Mouse (Mus musculus) neural tube, embryonic 14.5 days (tissue): ENCODE measurements at regions not wholly inside any gene's neighbourhood (a gene's known extent, or its start where the extent isn't known, plus 50 kb on each side); places are given as distances from the start of the nearest gene placed in this dataset.

Experiments used
- ATAC-seq: fragments of 200-750 bp; cut with Nextera tagmentation; 2 replicates; pipeline ENCODE4 v1.8.0; 2017; ENCODE audit warnings: low read depth, mild to moderate bottlenecking, moderate TSS enrichment, moderate library complexity
- H3K27ac ChIP-seq: fragments of 300-500 bp; sonication (generic); 2 replicates; pipeline ENCODE4 v1.5.1; 2014; ENCODE audit warnings: low read depth, mild to moderate bottlenecking, control low read depth, low read length, moderate library complexity, mixed read lengths
- H3K27me3 ChIP-seq: fragments of 300-500 bp; sonication (generic); 2 replicates; pipeline ENCODE4 v1.6.1; 2014; ENCODE audit warnings: low read length; ENCODE audit not compliant: control insufficient read depth, insufficient read depth
- H3K36me3 ChIP-seq: fragments of 300-500 bp; sonication (generic); 2 replicates; pipeline ENCODE4 v1.6.1; 2014; ENCODE audit warnings: low read length, mixed read lengths; ENCODE audit not compliant: control insufficient read depth, insufficient read depth
- H3K4me1 ChIP-seq: fragments of 300-500 bp; sonication (generic); 2 replicates; pipeline ENCODE4 v1.6.1; 2014; ENCODE audit warnings: low read length; ENCODE audit not compliant: control insufficient read depth, insufficient read depth
- H3K4me2 ChIP-seq: fragments of 300-500 bp; sonication (generic); 2 replicates; pipeline ENCODE4 v1.6.1; 2014; ENCODE audit warnings: mild to moderate bottlenecking, low read depth, low read length, control low read depth
- H3K4me3 ChIP-seq: fragments of 300-500 bp; sonication (generic); 2 replicates; pipeline ENCODE4 v1.5.1; 2014; ENCODE audit warnings: low read depth, low read length, control low read depth, mixed read lengths
- H3K9ac ChIP-seq: fragments of 300-500 bp; sonication (generic); replicated peaks from 2 replicates; pipeline ENCODE4 v1.6.1; 2014; ENCODE audit warnings: low read depth, mild to moderate bottlenecking, control low read depth, low read length, mixed read lengths
- H3K9me3 ChIP-seq: fragments of 300-500 bp; sonication (generic); 2 replicates; pipeline ENCODE4 v1.6.1; 2016; ENCODE audit warnings: low read length; ENCODE audit not compliant: control insufficient read depth
- WGBS: fragments of 180-500 bp; shearing (Covaris S2); extraction: QIAGEN DNeasy Blood & Tissue Kit; methylation state at CpG from one replicate; pipeline ENCODE4 v1.1.7; 2014; 5-methylcytosine and 5-hydroxymethylcytosine counted together

DNA sequence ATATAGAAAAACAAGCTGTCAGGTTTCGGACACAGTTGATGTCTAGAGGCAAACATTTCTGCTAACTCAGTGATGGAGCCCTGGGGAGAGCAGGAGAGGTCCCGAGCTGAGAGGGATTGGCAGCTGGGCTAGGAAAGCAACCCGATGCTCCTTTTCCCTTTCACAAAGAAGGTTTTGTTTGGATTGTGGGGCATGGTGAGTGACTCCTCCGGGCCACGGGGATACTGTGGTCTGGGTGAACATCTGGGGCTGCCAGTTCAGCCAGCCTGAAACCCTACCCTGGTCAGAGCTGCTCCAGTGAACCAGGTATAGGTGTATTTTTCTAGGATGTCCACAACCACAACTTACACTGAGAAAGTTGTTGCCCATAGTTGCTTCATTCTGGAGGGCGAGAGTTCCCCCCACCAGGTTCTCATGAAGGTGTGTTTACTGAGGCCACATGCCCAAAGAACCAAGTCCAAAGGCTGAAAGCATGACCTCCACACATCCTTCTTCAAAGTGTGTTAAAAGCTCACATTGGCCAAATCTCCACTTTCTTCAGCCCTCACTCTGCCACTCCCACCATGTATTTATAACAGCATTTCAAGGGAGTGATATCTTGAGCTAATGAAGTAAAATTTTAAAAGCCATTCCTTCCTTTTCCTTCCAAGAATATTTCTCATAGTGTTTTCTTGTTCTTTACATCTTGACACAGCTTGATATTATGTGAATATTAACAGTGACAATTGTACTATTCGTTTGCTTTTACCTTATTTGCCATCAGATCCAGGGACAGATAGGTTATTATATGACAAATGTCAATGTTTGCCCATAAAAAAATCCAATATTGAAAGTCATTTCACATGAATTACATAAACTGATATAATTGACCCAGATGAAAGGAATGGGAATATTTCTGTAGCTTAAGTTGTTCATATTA is 608.5 kb downstream of the Gm826 start:
- no peaks in the 10 kb centered on the region for H3K4me1 ChIP-seq
- H3K27ac ChIP-seq, result no peak overlapping the region
- no peak overlapping the region for H3K9ac ChIP-seq
- no peaks in the 10 kb centered on the region for H3K9me3 ChIP-seq
- H3K27me3 ChIP-seq, result no peaks in the 10 kb centered on the region
- no peak overlapping the region for H3K4me2 ChIP-seq
- 43% methylated on average over 7 of the region's 7 CpGs for WGBS
- ATAC-seq, result no peak
- H3K4me3 ChIP-seq, result no peak overlapping the region
- H3K36me3 ChIP-seq, result no peaks in the 10 kb centered on the region

DNA sequence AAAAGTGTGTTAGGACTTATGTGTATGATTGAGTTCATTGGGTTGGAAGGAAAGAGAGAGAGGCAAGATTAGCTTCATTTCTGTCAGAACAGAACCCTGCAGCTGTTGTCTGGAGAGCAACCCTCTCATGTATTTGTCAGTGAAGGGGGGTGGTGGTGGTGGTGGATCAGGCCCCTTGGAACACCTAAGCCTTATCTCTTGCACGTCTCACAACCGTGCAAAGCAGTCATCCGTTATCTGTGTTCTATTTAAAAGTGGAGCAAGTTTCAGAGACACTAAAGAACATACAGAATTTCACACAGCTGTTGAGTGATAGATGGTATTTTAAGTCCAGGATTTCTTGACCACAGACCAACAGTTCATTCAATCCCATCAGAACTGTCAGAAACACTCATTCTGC is 604.7 kb downstream of the Gm826 start:
- Histone ChIP-seq H3K36me3 (no peaks in the 10 kb centered on the region), H3K4me3 (no peak overlapping the region), H3K27ac (no peak overlapping the region), H3K4me1 (peaks cover 3% of the 10 kb centered on the region; the same call in 1 of the 2 replicates), H3K9ac (no peak overlapping the region), H3K9me3 (no peaks in the 10 kb centered on the region), H3K27me3 (no peaks in the 10 kb centered on the region), H3K4me2 (no peak overlapping the region)
- ATAC-seq, result no peak
- whole genome bisulfite sequencing, result 88% methylated on average over 3 of the region's 3 CpGs

DNA sequence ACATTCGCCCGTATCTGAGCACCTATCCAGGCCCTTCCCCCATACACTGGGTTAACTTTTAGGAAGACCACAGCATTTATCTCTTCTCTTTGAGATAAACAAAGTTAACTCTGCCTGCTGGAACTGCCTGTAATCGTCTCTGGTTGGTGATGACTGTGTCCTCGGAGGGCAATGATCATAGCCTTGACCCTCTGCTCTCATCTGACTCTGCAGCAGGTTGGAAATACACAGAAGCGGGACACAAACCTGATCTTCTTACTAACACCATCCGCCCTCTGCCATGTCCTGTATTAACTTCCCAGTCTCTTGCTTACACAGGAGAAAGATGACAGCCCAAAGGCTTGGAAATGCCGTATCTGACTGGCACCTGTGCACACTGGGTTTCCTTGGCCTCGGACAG is 603.7 kb downstream of the Gm826 start:
- ATAC-seq, result no peak
- Histone ChIP-seq H3K4me1 (peaks cover 3% of the 10 kb centered on the region; the same call in 1 of the 2 replicates), H3K36me3 (no peaks in the 10 kb centered on the region), H3K4me3 (no peak overlapping the region), H3K27me3 (no peaks in the 10 kb centered on the region), H3K27ac (no peak overlapping the region), H3K9me3 (no peaks in the 10 kb centered on the region), H3K4me2 (no peak overlapping the region), H3K9ac (no peak overlapping the region)
- 90% methylated on average over 8 of the region's 8 CpGs for WGBS

DNA sequence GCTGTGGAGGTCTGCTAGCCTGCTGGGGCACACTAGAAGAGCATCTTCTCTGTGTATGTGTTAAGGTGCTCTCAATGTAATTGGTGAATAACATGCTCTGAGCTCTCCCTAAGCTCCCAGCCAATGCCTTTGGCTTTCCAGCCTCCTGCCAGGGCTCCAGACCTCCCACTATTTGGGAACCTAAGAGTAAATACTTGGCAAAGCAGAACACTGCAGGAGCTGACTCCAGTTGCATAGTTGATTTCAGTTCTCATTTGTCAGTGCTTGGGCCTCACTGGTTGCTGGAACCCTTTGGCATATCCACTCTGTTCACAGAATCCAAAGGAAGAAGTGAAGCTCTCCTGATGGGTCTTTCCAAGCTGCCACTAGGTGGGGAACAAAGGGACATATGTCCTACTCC is 602.7 kb downstream of the Gm826 start:
- no peak overlapping the region for H3K27ac ChIP-seq
- no peak overlapping the region for H3K9ac ChIP-seq
- H3K4me1 ChIP-seq, result peaks cover 3% of the 10 kb centered on the region; the same call in 1 of the 2 replicates
- no peaks in the 10 kb centered on the region for H3K9me3 ChIP-seq
- no peaks in the 10 kb centered on the region for H3K36me3 ChIP-seq
- ATAC-seq, result no peak
- no peaks in the 10 kb centered on the region for H3K27me3 ChIP-seq
- no peak overlapping the region for H3K4me2 ChIP-seq
- no peak overlapping the region for H3K4me3 ChIP-seq

DNA sequence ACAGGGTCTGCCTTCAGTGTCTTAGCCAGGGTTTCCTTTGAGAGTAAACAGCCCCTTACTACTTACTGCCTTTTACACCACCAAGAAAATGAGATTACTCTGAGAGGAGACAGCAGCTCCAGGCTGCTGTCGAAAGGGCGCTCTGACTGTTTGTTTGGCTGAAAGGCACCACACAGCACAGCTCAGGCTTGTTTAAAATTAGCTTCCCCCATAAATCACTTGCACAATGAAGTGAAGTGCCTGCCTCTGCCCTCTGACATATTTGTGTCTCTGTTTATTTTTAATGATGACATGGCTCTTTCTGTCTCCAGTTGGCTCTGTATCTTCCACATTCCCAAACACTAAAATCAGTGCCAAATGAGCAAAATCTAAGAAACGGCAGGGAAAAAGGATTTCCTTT is 601.5 kb downstream of the Gm826 start:
- Histone ChIP-seq H3K9ac (no peak overlapping the region), H3K4me2 (no peak overlapping the region), H3K9me3 (no peaks in the 10 kb centered on the region), H3K27ac (no peak overlapping the region), H3K4me1 (peaks cover 3% of the 10 kb centered on the region; the same call in 1 of the 2 replicates), H3K27me3 (no peaks in the 10 kb centered on the region), H3K36me3 (no peaks in the 10 kb centered on the region), H3K4me3 (no peak overlapping the region)
- peak; percentile 72 for ATAC-seq
- 11% methylated on average over 3 of the region's 3 CpGs for WGBS

DNA sequence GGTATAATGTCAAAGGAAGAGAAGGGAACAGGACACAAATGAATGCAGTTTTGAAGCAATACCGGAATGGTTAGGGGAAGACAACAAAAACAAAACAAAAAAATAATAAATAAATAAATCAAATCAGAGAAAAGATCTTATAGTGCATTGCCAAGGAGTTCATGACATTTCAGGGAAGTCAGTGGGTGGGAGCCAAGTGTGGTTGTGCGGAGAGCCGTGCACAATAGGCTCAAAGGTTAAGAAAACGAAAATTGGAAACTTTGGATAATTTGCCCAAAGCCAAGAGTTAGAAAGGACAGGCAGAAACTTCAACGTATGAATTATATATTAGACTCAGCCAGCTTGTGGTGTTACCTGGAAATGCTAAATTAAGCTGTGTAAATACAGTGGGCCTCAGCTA is 599.4 kb downstream of the Gm826 start:
- Histone ChIP-seq H3K4me2 (no peak overlapping the region), H3K27ac (no peak overlapping the region), H3K4me3 (no peak overlapping the region), H3K9ac (no peak overlapping the region), H3K4me1 (peaks cover 3% of the 10 kb centered on the region; the same call in 1 of the 2 replicates), H3K27me3 (no peaks in the 10 kb centered on the region), H3K9me3 (no peaks in the 10 kb centered on the region), H3K36me3 (no peaks in the 10 kb centered on the region)
- 79% methylated on average over 5 of the region's 5 CpGs for WGBS
- no peak for ATAC-seq

DNA sequence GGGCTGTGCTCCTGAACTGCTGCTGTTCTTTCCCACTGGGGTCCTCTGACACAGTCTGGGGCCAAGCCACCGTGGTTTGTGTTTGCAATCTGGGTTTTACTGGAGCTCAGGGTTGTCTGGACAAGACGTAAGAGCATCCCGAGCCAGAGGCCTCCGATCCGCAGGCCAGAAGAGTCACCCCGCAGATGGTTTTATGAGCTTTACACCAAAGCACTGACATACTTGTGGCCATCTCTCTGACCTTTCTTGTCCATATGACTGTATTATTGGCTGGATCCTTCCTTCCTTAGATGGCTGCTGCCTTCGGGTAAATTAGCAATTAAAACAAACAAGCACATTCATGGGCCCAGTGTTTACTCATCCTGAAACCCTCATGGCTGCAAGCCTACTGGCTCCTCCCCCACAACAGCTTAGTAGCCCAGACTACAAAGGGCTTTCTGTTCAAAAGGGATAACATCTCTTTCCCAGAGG is 578.4 kb downstream of the Gm826 start:
- Histone ChIP-seq H3K4me3 (no peak overlapping the region), H3K9ac (no peak overlapping the region), H3K4me2 (no peak overlapping the region), H3K4me1 (no peaks in the 10 kb centered on the region), H3K27me3 (no peaks in the 10 kb centered on the region), H3K9me3 (no peaks in the 10 kb centered on the region), H3K27ac (no peak overlapping the region), H3K36me3 (no peaks in the 10 kb centered on the region)
- ATAC-seq, result peak; percentile 60; the same call in 1 of the 2 replicates
- 45% methylated on average over 7 of the region's 7 CpGs for WGBS

DNA sequence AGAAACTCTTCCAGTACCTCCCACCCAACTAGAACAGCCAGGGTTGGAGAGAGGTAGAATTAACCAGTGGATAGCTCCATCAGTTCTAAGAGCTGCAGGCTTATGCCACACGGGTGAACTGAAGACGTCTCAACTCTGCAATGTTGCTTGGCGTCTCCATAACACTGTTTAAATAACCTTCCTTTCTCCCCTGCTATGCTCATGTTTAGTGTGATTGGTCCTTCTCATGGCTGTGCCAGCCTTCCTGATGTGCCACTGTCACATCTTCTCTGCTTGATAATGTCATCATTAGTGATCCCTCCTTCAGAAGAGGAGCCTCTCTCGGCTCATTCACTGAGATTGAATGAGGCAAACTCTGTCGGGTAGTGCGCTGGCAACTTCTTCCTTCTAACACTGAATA is 573.2 kb downstream of the Gm826 start:
- no peaks in the 10 kb centered on the region for H3K36me3 ChIP-seq
- WGBS, result 92% methylated on average over 6 of the region's 6 CpGs
- no peaks in the 10 kb centered on the region for H3K27me3 ChIP-seq
- no peak overlapping the region for H3K9ac ChIP-seq
- no peaks in the 10 kb centered on the region for H3K9me3 ChIP-seq
- H3K27ac ChIP-seq, result no peak overlapping the region
- no peaks in the 10 kb centered on the region for H3K4me1 ChIP-seq
- no peak for ATAC-seq
- no peak overlapping the region for H3K4me3 ChIP-seq
- H3K4me2 ChIP-seq, result no peak overlapping the region

DNA sequence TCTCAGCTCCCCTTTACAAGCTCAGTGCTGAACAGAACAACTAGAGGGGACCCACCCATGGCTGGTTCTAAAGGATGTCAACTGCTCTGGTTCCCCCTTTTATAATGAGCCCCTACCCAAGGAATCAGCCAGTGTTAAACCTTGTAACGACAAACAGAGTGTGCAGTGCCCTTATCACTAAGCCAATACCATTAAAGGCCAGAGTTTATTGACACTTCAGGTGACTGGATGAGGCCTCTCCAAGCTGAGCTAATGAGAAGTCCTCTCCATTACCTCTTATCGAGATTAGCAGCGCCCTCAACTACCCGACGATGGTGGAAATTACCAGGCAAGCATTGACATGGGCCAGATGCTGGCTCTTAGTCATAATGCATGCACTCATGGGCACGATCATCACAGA is 570.8 kb downstream of the Gm826 start:
- no peak for ATAC-seq
- H3K4me1 ChIP-seq, result no peaks in the 10 kb centered on the region
- 84% methylated on average over 6 of the region's 6 CpGs for WGBS
- no peaks in the 10 kb centered on the region for H3K36me3 ChIP-seq
- no peak overlapping the region for H3K4me2 ChIP-seq
- H3K9me3 ChIP-seq, result no peaks in the 10 kb centered on the region
- H3K27me3 ChIP-seq, result no peaks in the 10 kb centered on the region
- no peak overlapping the region for H3K4me3 ChIP-seq
- H3K27ac ChIP-seq, result no peak overlapping the region
- no peak overlapping the region for H3K9ac ChIP-seq
